Mouse (Mus musculus) retina, postnatal 1 day (tissue): ENCODE measurements around the gene Acvr1.
A peak's percentile ranks its signal among the peaks of the same experiment; 100 is the strongest.

Source experiments
- DNase-seq: peaks from one replicate; pipeline ENCODE4 v3.0.0-alpha.2; 2012

Gene Acvr1

GRCm38 (mm10) chr2:58379475-58379874 is 187.5 kb downstream of the Acvr1 start:
- peak; percentile 57 for DNase-seq

- DNase-seq, result peak; percentile 56
These were observed 189.4 kb downstream of the Acvr1 start for GRCm38 (mm10) chr2:58377417-58378130.

- DNase-seq, result peak; percentile 75
These were observed 200.8 kb downstream of the Acvr1 start for GRCm38 (mm10) chr2:58366196-58366595.

GRCm38 (mm10) chr2:58361361-58362046 is 205.5 kb downstream of the Acvr1 start:
- DNase-seq, result no peak

GRCm38 (mm10) chr2:58358132-58358460 is 208.9 kb downstream of the Acvr1 start:
- DNase-seq, result no peak

GRCm38 (mm10) chr2:58357414-58358131 is 209.4 kb downstream of the Acvr1 start, which contains the start of gene Acvr1c:
Gene Acvr1c, minus strand, starts transcription at chr2:58357895.
- peak; percentile 77 for DNase-seq

GRCm38 (mm10) chr2:58357068-58357413 is 209.9 kb downstream of the Acvr1 start:
- peak; percentile 29 for DNase-seq

GRCm38 (mm10) chr2:58354389-58354788 is 212.6 kb downstream of the Acvr1 start:
- no peak for DNase-seq

- DNase-seq, result no peak
These were observed 214.1 kb downstream of the Acvr1 start for GRCm38 (mm10) chr2:58352846-58353245.

- no peak for DNase-seq
These were observed 216.3 kb downstream of the Acvr1 start for GRCm38 (mm10) chr2:58350657-58351056.
